Mouse (Mus musculus) heart, adult 8-10 months (tissue): ENCODE results near the gene 2310057M21Rik. TPM values are rescaled to one million over a fixed set of nuclear protein-coding genes. Genes with fewer than 3 reads are reported as not detected.

Experiments used
- DNase-seq: peaks from one replicate; pipeline ENCODE4 v3.0.0; 2022; ENCODE audit warnings: low spot score
- total RNA-seq, 4 experiments: library from RNA; stranded (reverse); gene quantifications; 2 replicates each; pipeline ENCODE4 v1.2.4; 2022

Gene 2310057M21Rik
- total RNA-seq, 4 experiments from 2014 or later: 11.8 to 19.8 (median 12.8) TPM

- DNase-seq: no peak
These were observed 40.4 kb downstream of the 2310057M21Rik start, which contains the start of gene Cuzd1 for GRCm38 (mm10) chr7:131322192-131322591. TSS of gene Cuzd1 (minus strand) at chr7:131322292.

DNA sequence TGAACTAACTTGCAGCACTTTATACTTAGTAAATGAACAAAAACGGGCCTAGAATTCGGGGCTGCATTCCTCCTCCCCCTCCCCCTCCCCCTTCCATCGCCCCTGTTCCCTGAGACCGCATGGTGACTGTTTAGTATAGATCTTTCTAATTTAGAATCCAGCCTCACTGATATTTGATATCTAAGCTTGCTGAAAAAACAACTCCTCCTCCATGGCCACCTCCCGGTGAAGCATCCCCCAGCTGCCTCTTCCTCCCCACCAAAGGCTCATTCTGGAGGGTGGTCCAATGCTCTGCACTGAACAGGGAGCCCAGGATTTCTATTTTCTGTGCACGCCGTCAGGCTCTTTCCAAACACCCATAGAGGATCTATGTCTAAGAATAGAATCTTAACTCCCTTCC lies 44.2 kb downstream of the 2310057M21Rik start:
- no peak for DNase-seq

GRCm38 (mm10) chr7:131317587-131317986 lies 45.0 kb downstream of the 2310057M21Rik start:
- DNase-seq: no peak

GRCm38 (mm10) chr7:131314493-131314892 lies 48.1 kb downstream of the 2310057M21Rik start:
- no peak for DNase-seq

- DNase-seq: no peak
These were observed 55.8 kb downstream of the 2310057M21Rik start for GRCm38 (mm10) chr7:131306733-131307132.

DNA sequence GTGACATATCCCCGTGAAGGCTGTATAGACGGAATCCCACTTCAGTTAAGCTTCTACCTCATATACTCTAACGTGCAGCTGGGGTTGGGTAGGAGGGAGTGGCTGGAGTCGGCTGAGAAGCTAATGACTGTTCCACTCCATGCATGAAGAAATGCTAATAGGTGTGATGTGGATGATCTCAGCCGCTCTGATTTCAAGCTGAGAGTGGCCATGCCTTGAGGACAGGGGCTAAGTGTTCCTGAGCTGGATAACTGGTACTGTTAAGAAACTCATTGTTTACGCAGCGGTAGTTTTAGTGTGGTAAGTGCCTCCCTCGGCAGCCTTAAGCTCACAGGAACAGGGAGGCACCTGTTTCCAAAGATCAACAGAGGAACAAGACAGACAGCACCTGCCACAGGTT lies 59.2 kb downstream of the 2310057M21Rik start:
- DNase-seq: no peak

DNA sequence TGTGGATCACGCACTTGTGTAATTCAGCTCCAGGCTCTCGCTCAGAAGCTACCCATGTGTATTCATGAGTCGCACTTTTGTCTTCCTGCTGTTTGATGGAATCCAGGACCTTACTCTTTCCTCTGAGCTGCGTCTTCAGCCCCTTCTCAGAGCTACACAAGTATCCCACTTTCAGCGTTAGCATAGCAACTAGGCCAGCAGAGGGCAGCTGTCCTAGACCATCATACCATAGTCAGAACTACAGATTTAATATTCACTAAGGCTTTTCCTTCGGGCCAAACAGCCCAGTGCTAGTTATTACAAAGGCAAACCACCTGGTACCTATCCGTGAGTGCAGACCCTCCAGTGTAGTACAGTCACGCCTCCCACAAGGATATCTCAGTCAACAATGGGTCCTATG lies 65.4 kb downstream of the 2310057M21Rik start:
- DNase-seq: no peak

Other genes with a start within 250 kb of the 2310057M21Rik start
- gene 4933402N03Rik, start 216.4 kb downstream of the 2310057M21Rik start, total RNA-seq: not detected
- 10 to 100 TPM in 3 of 4 experiments, 1 to 10 TPM in 1; 9.7 to 13.4 (median 11.5) TPM for gene 5430419D17Rik, start 188.4 kb downstream of the 2310057M21Rik start, total RNA-seq
- under 1 TPM; 0.32 to 0.88 (median 0.55) TPM for gene Cuzd1, start 40.5 kb downstream of the 2310057M21Rik start, total RNA-seq
- not detected for gene Fam24b, start 33.2 kb downstream of the 2310057M21Rik start, total RNA-seq
- not detected for gene Fam24a, start 28.9 kb downstream of the 2310057M21Rik start, total RNA-seq
- gene Pstk, start 8.4 kb upstream of the 2310057M21Rik start, total RNA-seq: 10 to 100 TPM; 36.8 to 58.2 (median 47.5) TPM
- 10 to 100 TPM; 34.3 to 41.0 (median 36.3) TPM for gene Ikzf5, start 47.8 kb upstream of the 2310057M21Rik start, total RNA-seq
- 100 to 1,000 TPM; 230 to 262 (median 243) TPM for gene Acadsb, start 47.8 kb upstream of the 2310057M21Rik start, total RNA-seq
- not detected for gene Hmx3, start 180.1 kb upstream of the 2310057M21Rik start, total RNA-seq
- gene Hmx2, start 186.0 kb upstream of the 2310057M21Rik start, total RNA-seq: not detected
- gene Bub3, start 197.5 kb upstream of the 2310057M21Rik start, total RNA-seq: 10 to 100 TPM; 28.6 to 34.8 (median 29.3) TPM